Mouse (Mus musculus): Measurements from ENCODE around the gene Shc3. TPM values are rescaled to one million over a fixed set of nuclear protein-coding genes. Genes with fewer than 3 reads are reported as not detected.

Shc3 gene
- polyA plus RNA-seq, 1 experiment from 2014 or later, result 0.46 TPM

DNA sequence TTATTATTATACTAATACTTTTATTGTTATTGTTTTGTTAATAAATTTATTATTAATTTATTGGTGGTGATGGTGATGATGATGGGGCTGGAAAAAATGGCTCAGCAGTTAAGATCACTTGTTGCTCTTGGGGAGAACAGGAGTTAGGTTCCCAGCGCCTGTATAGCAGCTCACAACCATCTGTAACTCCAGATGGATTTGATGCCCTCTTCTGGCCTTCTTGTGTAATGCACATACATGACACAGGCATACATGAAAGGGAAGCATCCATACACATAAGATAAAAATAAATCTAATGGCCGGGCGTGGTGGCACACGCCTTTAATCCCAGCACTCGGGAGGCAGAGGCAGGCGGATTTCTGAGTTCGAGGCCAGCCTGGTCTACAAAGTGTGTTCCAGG, 40.0 kb upstream of the Shc3 start:
- Histone ChIP-seq H3K27ac (ENCODE audit: low read length) (no peak overlapping the region), H3K9ac (replicated peaks; ENCODE audit: low read depth, low read length) (no peak overlapping the region), H3K9me3 (ENCODE audit: control insufficient read depth, low read depth, low read length) (no peaks in the 10 kb centered on the region), H3K27me3 (ENCODE audit: control insufficient read depth, insufficient read depth, low read length) (no peaks in the 10 kb centered on the region), H3K4me3 (ENCODE audit: low read depth, low read length) (no peak overlapping the region), H3K4me2 (replicated peaks; ENCODE audit: low read depth, low read length) (no peak overlapping the region), H3K4me1 (ENCODE audit: control insufficient read depth, insufficient read depth, low read length) (0 out of 2 replicates have a peak, but pooled peaks cover 2% of the 10 kb centered on the region), H3K36me3 (ENCODE audit: control insufficient read depth, insufficient read depth, low read length) (no peaks in the 10 kb centered on the region)
- 92% methylated on average over 7 of the region's 7 CpGs for whole genome bisulfite sequencing
- no peak for ATAC-seq (ENCODE audit: insufficient number of reproducible peaks, insufficient read depth, low FRiP score, low read depth)

DNA sequence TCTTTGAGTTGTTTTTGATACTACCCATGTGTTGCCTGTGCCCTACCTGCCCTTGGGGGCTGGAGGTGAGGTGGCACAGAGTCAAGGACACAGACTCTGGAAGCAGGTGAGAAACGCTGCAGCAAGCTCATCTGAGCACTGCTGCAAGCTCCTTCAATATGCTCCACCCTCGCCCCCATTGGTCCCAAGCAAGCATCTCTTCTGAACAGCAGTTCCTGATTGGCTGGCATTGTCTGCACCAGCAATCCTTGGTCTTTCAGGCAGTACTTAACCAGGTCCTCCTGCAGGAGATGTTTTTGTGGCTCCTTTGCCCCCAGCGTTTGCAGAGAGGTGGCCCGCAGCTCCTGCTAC, 34.6 kb upstream of the Shc3 start:
- Histone ChIP-seq H3K27me3 (ENCODE audit: control insufficient read depth, insufficient read depth, low read length) (no peaks in the 10 kb centered on the region), H3K9me3 (ENCODE audit: control insufficient read depth, low read depth, low read length) (no peaks in the 10 kb centered on the region), H3K4me2 (replicated peaks; ENCODE audit: low read depth, low read length) (peak overlapping the region; percentile 39; the same call in 1 of the 2 replicates), H3K4me1 (ENCODE audit: control insufficient read depth, insufficient read depth, low read length) (peaks cover 12% of the 10 kb centered on the region; the same call in 1 of the 2 replicates), H3K9ac (replicated peaks; ENCODE audit: low read depth, low read length) (no peak overlapping the region), H3K27ac (ENCODE audit: low read length) (no peak overlapping the region), H3K4me3 (ENCODE audit: low read depth, low read length) (no peak overlapping the region), H3K36me3 (ENCODE audit: control insufficient read depth, insufficient read depth, low read length) (no peaks in the 10 kb centered on the region)
- WGBS, result 46% methylated on average over 4 of the region's 4 CpGs
- no peak for ATAC-seq (ENCODE audit: insufficient number of reproducible peaks, insufficient read depth, low FRiP score, low read depth)

DNA sequence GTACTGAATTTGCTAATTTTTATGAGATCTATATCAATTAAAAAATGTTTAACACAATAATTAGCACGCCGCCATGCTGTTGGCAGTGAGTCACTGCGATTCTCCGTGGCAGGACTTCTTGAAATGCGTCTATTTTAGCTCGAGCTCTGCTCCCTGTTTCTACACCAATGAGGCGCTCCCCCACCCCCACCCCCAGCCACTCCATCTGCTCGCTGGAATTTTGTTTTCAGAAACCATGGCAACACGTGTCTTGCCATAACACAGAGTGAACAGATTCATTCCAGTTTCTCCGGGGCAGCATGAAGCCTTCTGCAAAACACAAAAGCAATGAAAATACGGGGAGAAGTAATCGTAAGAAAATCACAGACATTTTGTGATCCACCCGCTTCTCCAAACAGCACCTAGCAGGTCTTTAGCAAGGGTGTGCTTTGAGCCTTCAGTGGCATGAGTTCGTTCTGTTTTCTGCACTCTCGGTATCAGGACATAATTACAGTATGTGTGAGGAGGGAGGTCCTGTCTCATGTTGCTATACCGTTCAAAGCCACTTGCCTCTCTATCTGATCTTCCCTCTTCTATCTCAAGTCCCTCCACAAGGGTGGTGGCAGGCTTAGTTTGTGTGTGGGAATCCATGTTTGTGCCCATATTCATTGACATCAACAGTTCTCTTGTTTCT, 34.1 kb upstream of the Shc3 start:
- WGBS, result 13% methylated on average over 16 of the region's 16 CpGs
- Histone ChIP-seq H3K36me3 (ENCODE audit: control insufficient read depth, insufficient read depth, low read length) (no peaks in the 10 kb centered on the region), H3K27ac (ENCODE audit: low read length) (no peak overlapping the region), H3K9me3 (ENCODE audit: control insufficient read depth, low read depth, low read length) (no peaks in the 10 kb centered on the region), H3K4me3 (ENCODE audit: low read depth, low read length) (peak overlapping the region; percentile 7; the same call in 1 of the 2 replicates), H3K9ac (replicated peaks; ENCODE audit: low read depth, low read length) (no peak overlapping the region), H3K4me1 (ENCODE audit: control insufficient read depth, insufficient read depth, low read length) (peaks cover 12% of the 10 kb centered on the region; the same call in 1 of the 2 replicates), H3K27me3 (ENCODE audit: control insufficient read depth, insufficient read depth, low read length) (no peaks in the 10 kb centered on the region), H3K4me2 (replicated peaks; ENCODE audit: low read depth, low read length) (peak overlapping the region; percentile 39)
- peak; percentile 81; the same call in 1 of the 2 replicates for ATAC-seq (ENCODE audit: insufficient number of reproducible peaks, insufficient read depth, low FRiP score, low read depth)

DNA sequence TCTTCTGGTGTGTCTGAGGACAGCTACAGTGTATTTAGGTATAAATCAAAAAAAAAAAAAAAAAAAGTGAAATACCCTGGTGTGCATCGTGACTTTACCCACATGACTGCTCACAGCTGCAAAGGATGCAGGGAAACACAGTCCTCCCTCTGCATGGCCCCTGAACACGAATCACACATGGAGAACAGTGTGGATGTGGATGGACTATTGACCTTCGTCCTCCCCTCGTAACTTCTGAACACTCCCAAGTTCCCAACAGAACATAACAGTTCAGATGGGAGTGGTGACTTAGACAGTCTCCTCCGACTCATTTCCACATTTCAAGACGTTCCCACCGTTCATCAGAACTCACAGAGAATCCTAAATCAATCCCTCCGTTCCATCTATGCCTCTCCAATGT, 33.5 kb upstream of the Shc3 start:
- Histone ChIP-seq H3K36me3 (ENCODE audit: control insufficient read depth, insufficient read depth, low read length) (no peaks in the 10 kb centered on the region), H3K4me2 (replicated peaks; ENCODE audit: low read depth, low read length) (peak overlapping the region; percentile 39), H3K9me3 (ENCODE audit: control insufficient read depth, low read depth, low read length) (no peaks in the 10 kb centered on the region), H3K9ac (replicated peaks; ENCODE audit: low read depth, low read length) (no peak overlapping the region), H3K27ac (ENCODE audit: low read length) (no peak overlapping the region), H3K4me1 (ENCODE audit: control insufficient read depth, insufficient read depth, low read length) (peaks cover 12% of the 10 kb centered on the region; the same call in 1 of the 2 replicates), H3K4me3 (ENCODE audit: low read depth, low read length) (no peak overlapping the region; the same call in 1 of the 2 replicates), H3K27me3 (ENCODE audit: control insufficient read depth, insufficient read depth, low read length) (no peaks in the 10 kb centered on the region)
- no peak for ATAC-seq (ENCODE audit: insufficient number of reproducible peaks, insufficient read depth, low FRiP score, low read depth)
- 60% methylated on average over 8 of the region's 8 CpGs for WGBS

DNA sequence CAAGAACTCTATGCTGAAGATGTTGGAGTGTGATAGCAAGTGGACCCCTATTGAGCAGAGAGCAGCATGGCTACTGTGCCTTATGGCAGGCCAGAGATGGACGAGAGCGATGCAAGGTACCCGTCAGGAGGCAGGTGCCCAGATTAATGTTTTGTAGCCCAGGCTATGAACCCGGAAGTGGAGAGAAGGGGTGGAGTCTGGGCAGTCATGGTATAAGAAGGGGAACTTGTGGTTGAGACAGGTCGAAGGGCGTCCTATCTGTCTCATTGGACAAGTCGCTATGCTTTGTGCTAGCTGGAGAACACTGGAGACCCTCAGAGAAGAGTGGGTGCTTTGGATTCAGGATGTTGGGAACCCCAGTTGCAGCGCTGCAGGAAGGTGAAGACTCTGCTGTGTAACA, 30.9 kb upstream of the Shc3 start:
- peaks cover 12% of the 10 kb centered on the region; the same call in 1 of the 2 replicates for H3K4me1 ChIP-seq (ENCODE audit: control insufficient read depth, insufficient read depth, low read length)
- no peak for ATAC-seq (ENCODE audit: insufficient number of reproducible peaks, insufficient read depth, low FRiP score, low read depth)
- no peak overlapping the region for H3K4me3 ChIP-seq (ENCODE audit: low read depth, low read length)
- WGBS, result 82% methylated on average over 8 of the region's 8 CpGs
- no peak overlapping the region for H3K4me2 ChIP-seq (replicated peaks; ENCODE audit: low read depth, low read length)
- H3K27me3 ChIP-seq (ENCODE audit: control insufficient read depth, insufficient read depth, low read length), result no peaks in the 10 kb centered on the region
- no peaks in the 10 kb centered on the region for H3K36me3 ChIP-seq (ENCODE audit: control insufficient read depth, insufficient read depth, low read length)
- H3K9me3 ChIP-seq (ENCODE audit: control insufficient read depth, low read depth, low read length), result no peaks in the 10 kb centered on the region
- H3K9ac ChIP-seq (replicated peaks; ENCODE audit: low read depth, low read length), result no peak overlapping the region
- H3K27ac ChIP-seq (ENCODE audit: low read length), result no peak overlapping the region

DNA sequence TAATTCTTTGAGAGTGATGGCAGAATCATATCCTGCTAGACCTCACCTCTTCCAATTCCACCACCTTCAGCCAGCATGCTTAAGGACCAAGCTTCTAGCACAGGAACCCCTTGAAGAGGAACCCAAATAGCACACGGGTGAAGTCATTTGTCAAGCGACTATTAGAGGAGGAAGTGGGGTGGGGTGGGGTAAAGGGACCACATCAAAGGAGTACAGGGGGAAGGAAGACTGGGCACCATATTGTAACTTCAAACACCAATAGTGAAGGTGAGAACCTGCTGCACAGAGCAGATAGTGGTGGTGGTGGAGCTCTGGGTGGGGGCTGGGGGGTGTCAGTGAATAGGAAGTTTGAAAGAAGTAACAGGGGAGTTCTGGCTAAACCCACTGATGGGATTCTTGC, 28.8 kb upstream of the Shc3 start:
- no peaks in the 10 kb centered on the region for H3K27me3 ChIP-seq (ENCODE audit: control insufficient read depth, insufficient read depth, low read length)
- no peaks in the 10 kb centered on the region for H3K36me3 ChIP-seq (ENCODE audit: control insufficient read depth, insufficient read depth, low read length)
- ATAC-seq (ENCODE audit: insufficient number of reproducible peaks, insufficient read depth, low FRiP score, low read depth), result no peak
- no peak overlapping the region for H3K27ac ChIP-seq (ENCODE audit: low read length)
- no peaks in the 10 kb centered on the region for H3K9me3 ChIP-seq (ENCODE audit: control insufficient read depth, low read depth, low read length)
- no peak overlapping the region for H3K4me2 ChIP-seq (replicated peaks; ENCODE audit: low read depth, low read length)
- 41% methylated on average over 2 of the region's 2 CpGs for WGBS
- H3K9ac ChIP-seq (replicated peaks; ENCODE audit: low read depth, low read length), result no peak overlapping the region
- H3K4me3 ChIP-seq (ENCODE audit: low read depth, low read length), result no peak overlapping the region
- 0 out of 2 replicates have a peak, but pooled peaks cover 2% of the 10 kb centered on the region for H3K4me1 ChIP-seq (ENCODE audit: control insufficient read depth, insufficient read depth, low read length)

DNA sequence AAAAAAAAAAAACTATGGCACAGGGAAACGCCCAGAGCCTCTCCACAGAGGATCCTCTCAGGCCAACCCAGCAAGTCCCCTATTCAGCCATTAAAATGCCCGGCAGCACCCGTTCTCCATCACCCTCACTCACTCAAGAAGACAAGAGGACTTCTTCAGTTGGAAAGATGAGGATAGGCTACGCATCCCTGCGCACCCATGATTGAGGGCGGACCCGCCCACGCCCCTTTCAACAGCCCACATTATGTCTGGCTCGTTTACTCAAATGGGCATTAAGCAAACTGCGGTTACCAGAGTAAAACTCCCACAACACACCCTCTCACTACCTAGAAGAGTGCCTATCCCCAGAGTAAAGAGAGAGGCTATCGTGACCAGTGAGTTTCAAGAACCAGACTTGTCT, 26.2 kb upstream of the Shc3 start:
- WGBS, result 39% methylated on average over 11 of the region's 11 CpGs
- no peak overlapping the region for H3K27ac ChIP-seq (ENCODE audit: low read length)
- no peaks in the 10 kb centered on the region for H3K36me3 ChIP-seq (ENCODE audit: control insufficient read depth, insufficient read depth, low read length)
- no peak for ATAC-seq (ENCODE audit: insufficient number of reproducible peaks, insufficient read depth, low FRiP score, low read depth)
- H3K4me3 ChIP-seq (ENCODE audit: low read depth, low read length), result no peak overlapping the region
- H3K27me3 ChIP-seq (ENCODE audit: control insufficient read depth, insufficient read depth, low read length), result no peaks in the 10 kb centered on the region
- H3K4me2 ChIP-seq (replicated peaks; ENCODE audit: low read depth, low read length), result peak overlapping the region; percentile 94; the same call in 1 of the 2 replicates
- H3K9ac ChIP-seq (replicated peaks; ENCODE audit: low read depth, low read length), result no peak overlapping the region
- no peaks in the 10 kb centered on the region for H3K4me1 ChIP-seq (ENCODE audit: control insufficient read depth, insufficient read depth, low read length)
- H3K9me3 ChIP-seq (ENCODE audit: control insufficient read depth, low read depth, low read length), result no peaks in the 10 kb centered on the region

DNA sequence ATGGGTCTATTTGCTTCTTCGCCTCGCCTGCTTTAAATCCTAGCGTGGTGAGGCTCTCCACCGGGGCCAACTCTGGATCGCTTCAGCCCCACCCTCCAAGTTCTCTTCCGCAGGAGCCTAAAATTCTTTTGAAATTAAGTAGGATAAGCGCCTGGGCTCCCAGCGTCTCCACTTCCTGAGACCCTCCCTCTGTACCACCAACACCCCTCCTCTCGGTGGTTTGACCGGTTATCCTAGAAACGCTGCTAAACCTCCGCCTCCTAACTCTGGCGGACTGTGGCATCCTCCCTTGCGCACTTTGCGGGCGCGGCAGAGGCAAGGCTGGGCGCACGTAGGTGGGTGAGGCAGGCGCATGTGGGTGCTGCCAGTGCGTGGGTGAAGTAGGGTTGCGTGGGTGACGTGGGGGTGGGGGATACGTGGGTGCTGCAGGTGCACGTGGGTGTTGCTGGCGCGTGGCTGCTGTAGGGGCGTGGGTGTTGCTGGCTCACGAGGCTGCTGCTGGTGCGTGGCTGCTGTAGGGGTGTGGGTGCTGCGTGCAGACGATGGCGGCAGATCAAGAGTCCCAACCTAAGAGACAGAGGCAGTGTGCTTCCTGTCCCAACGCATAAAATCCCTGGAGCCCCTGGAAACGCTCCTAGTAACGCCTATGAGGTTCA, 25.6 kb upstream of the Shc3 start:
- ATAC-seq (ENCODE audit: insufficient number of reproducible peaks, insufficient read depth, low FRiP score, low read depth), result peak; percentile 58
- Histone ChIP-seq H3K36me3 (ENCODE audit: control insufficient read depth, insufficient read depth, low read length) (no peaks in the 10 kb centered on the region), H3K4me2 (replicated peaks; ENCODE audit: low read depth, low read length) (peak overlapping the region; percentile 94), H3K9ac (replicated peaks; ENCODE audit: low read depth, low read length) (0 out of 2 replicates have a peak overlapping the region, but pooled peaks have one; percentile 18), H3K27ac (ENCODE audit: low read length) (no peak overlapping the region), H3K27me3 (ENCODE audit: control insufficient read depth, insufficient read depth, low read length) (no peaks in the 10 kb centered on the region), H3K4me1 (ENCODE audit: control insufficient read depth, insufficient read depth, low read length) (no peaks in the 10 kb centered on the region), H3K4me3 (ENCODE audit: low read depth, low read length) (peak overlapping the region; percentile 37), H3K9me3 (ENCODE audit: control insufficient read depth, low read depth, low read length) (no peaks in the 10 kb centered on the region)
- under 1% methylated on average over 36 of the region's 36 CpGs for whole genome bisulfite sequencing

Data from stomach, embryonic 14.5 days (tissue).